Mouse (Mus musculus) midbrain, embryonic 14.5 days (tissue): ENCODE results near the gene Gm21858. TPM values are rescaled to one million over a fixed set of nuclear protein-coding genes. Genes with fewer than 3 reads are reported as not detected.
"Not testable (repeated sequence)": the region's sequence is repeated elsewhere in the genome, so short reads cannot be mapped to it uniquely, and the experiment has no call there.

Experiments used
- ATAC-seq: fragments of 200-750 bp; cut with Nextera tagmentation; 2 replicates; pipeline ENCODE4 v1.8.0; 2017; ENCODE audit warnings: moderate number of reproducible peaks, moderate library complexity; ENCODE audit not compliant: low FRiP score, low TSS enrichment
- DNase-seq: peaks from one replicate; pipeline ENCODE4 v3.0.0-alpha.2; 2015
- H3K27ac ChIP-seq: fragments of 300-500 bp; sonication (generic); replicated peaks from 2 replicates; pipeline ENCODE4 v1.5.1; 2014; ENCODE audit warnings: mild to moderate bottlenecking, low read depth, low read length, moderate library complexity
- H3K27me3 ChIP-seq: fragments of 300-500 bp; sonication (generic); 2 replicates; pipeline ENCODE4 v1.6.1; 2014; ENCODE audit warnings: low read length, control low read depth, mixed read lengths; ENCODE audit not compliant: control insufficient read depth, insufficient read depth
- H3K36me3 ChIP-seq: fragments of 300-500 bp; sonication (generic); 2 replicates; pipeline ENCODE4 v1.6.1; 2014; ENCODE audit warnings: low read length, control low read depth; ENCODE audit not compliant: control insufficient read depth, insufficient read depth
- H3K4me1 ChIP-seq: fragments of 300-500 bp; sonication (generic); 2 replicates; pipeline ENCODE4 v1.6.1; 2014; ENCODE audit warnings: mild to moderate bottlenecking, antibody characterized with exemption, low read length, control low read depth; ENCODE audit not compliant: control insufficient read depth, insufficient read depth
- H3K4me2 ChIP-seq: fragments of 300-500 bp; sonication (generic); 2 replicates; pipeline ENCODE4 v1.6.1; 2014; ENCODE audit warnings: mild to moderate bottlenecking, low read length, moderate library complexity
- H3K4me3 ChIP-seq: fragments of 300-500 bp; sonication (generic); replicated peaks from 2 replicates; pipeline ENCODE4 v1.5.1; 2014; ENCODE audit warnings: low read depth, low read length
- H3K9ac ChIP-seq: fragments of 300-500 bp; sonication (generic); replicated peaks from 2 replicates; pipeline ENCODE4 v1.6.1; 2014; ENCODE audit warnings: mild to moderate bottlenecking, low read length, moderate library complexity
- H3K9me3 ChIP-seq: fragments of 300-500 bp; sonication (generic); 2 replicates; pipeline ENCODE4 v1.6.1; 2016; ENCODE audit warnings: low read length, control low read depth, mixed read lengths; ENCODE audit not compliant: control insufficient read depth
- WGBS: fragments of 180-500 bp; shearing (Covaris S2); extraction: QIAGEN DNeasy Blood & Tissue Kit; methylation state at CpG from one replicate; pipeline ENCODE4 v1.1.7; 2014; 5-methylcytosine and 5-hydroxymethylcytosine counted together
- polyA plus RNA-seq: library from polyadenylated mRNA; unstranded; fragments of >200 nt; fragmentation: Nextera tagmentation; extraction: Ambion mirVana; gene quantifications from 2 replicates; pipeline ENCODE4 v1.2.1, GENCODE M21; 2014

The Gm21858 gene
- polyA plus RNA-seq = not detected in 2 replicates

- H3K9ac ChIP-seq, H3K36me3 ChIP-seq, H3K4me1 ChIP-seq, H3K27me3 ChIP-seq, ATAC-seq, H3K4me2 ChIP-seq, H3K4me3 ChIP-seq, DNase-seq, H3K9me3 ChIP-seq, H3K27ac ChIP-seq: not testable (repeated sequence)
- WGBS = no CpG with 5 or more reads among the region's 6 CpGs
Observed at GRCm38 (mm10) chrY:55731456-55731855, at the start of gene Gm21858. Gm21858 (plus strand) TSS chrY:55731756.
